Mouse (Mus musculus) heart, embryonic 13.5 days (tissue): ENCODE results near the gene Tesc. TPM values are rescaled to one million over a fixed set of nuclear protein-coding genes. Genes with fewer than 3 reads are reported as not detected.

Experiments
- ATAC-seq: fragments of 200-750 bp; cut with Nextera tagmentation; 2 replicates; pipeline ENCODE4 v1.8.0; 2017; ENCODE audit warnings: moderate TSS enrichment; ENCODE audit not compliant: insufficient number of reproducible peaks, low FRiP score, low TSS enrichment; ENCODE audit errors: extremely low read depth
- H3K27ac ChIP-seq: fragments of 300-500 bp; sonication (generic); replicated peaks from 2 replicates; pipeline ENCODE4 v1.5.1; 2015; ENCODE audit warnings: moderate library complexity, mild to moderate bottlenecking, inconsistent platforms
- H3K27me3 ChIP-seq: fragments of 300-500 bp; sonication (generic); replicated peaks from 2 replicates; pipeline ENCODE4 v1.6.1; 2015; ENCODE audit warnings: mild to moderate bottlenecking, inconsistent platforms
- H3K36me3 ChIP-seq: fragments of 300-500 bp; sonication (generic); 2 replicates; pipeline ENCODE4 v1.6.1; 2015; ENCODE audit warnings: mild to moderate bottlenecking, inconsistent platforms
- H3K4me1 ChIP-seq: fragments of 300-500 bp; sonication (generic); 2 replicates; pipeline ENCODE4 v1.6.1; 2015; ENCODE audit warnings: inconsistent platforms
- H3K4me2 ChIP-seq: fragments of 300-500 bp; sonication (generic); 2 replicates; pipeline ENCODE4 v1.6.1; 2015; ENCODE audit warnings: inconsistent platforms, mild to moderate bottlenecking, moderate library complexity
- H3K4me3 ChIP-seq: fragments of 300-500 bp; sonication (generic); 2 replicates; pipeline ENCODE4 v1.5.1; 2015; ENCODE audit warnings: moderate library complexity, mild to moderate bottlenecking, inconsistent platforms
- H3K9ac ChIP-seq: fragments of 300-500 bp; sonication (generic); 2 replicates; pipeline ENCODE4 v1.6.1; 2015; ENCODE audit warnings: inconsistent platforms, mild to moderate bottlenecking, moderate library complexity
- H3K9me3 ChIP-seq: fragments of 300-500 bp; sonication (generic); 2 replicates; pipeline ENCODE4 v1.6.1; 2016; ENCODE audit warnings: inconsistent platforms
- WGBS: fragments of 180-500 bp; shearing (Covaris S2); methylation state at CpG from one replicate; pipeline ENCODE4 v1.1.7; 2015; ENCODE audit warnings: mixed read lengths; 5-methylcytosine and 5-hydroxymethylcytosine counted together
- polyA plus RNA-seq: library from polyadenylated mRNA; unstranded; fragments of >200 nt; fragmentation: Nextera tagmentation; extraction: Ambion mirVana; gene quantifications from 2 replicates; pipeline ENCODE4 v1.2.1, GENCODE M21; 2015

Gene Tesc
- polyA plus RNA-seq, 1 experiment from 2014 or later: 17.8 TPM

- H3K4me2 ChIP-seq: no peak overlapping the region
- no peaks in the 10 kb centered on the region for H3K9me3 ChIP-seq
- H3K36me3 ChIP-seq: peaks cover 100% of the 10 kb centered on the region
- H3K4me1 ChIP-seq: peaks cover 17% of the 10 kb centered on the region
- no peak for ATAC-seq
- H3K4me3 ChIP-seq: no peak overlapping the region
- H3K27ac ChIP-seq: no peak overlapping the region
- WGBS: 81% methylated on average over 6 of the region's 6 CpGs
- no peak overlapping the region for H3K9ac ChIP-seq
- H3K27me3 ChIP-seq: no peaks in the 10 kb centered on the region
Observed at GRCm38 (mm10) chr5:117995911-117996310, 31.6 kb upstream of the Tesc start.

- Histone ChIP-seq H3K9ac (0 out of 2 replicates have a peak overlapping the region, but pooled peaks have one; percentile 14), H3K4me3 (no peak overlapping the region), H3K4me2 (no peak overlapping the region), H3K4me1 (peaks cover 17% of the 10 kb centered on the region), H3K36me3 (peaks cover 100% of the 10 kb centered on the region), H3K9me3 (no peaks in the 10 kb centered on the region), H3K27me3 (no peaks in the 10 kb centered on the region), H3K27ac (no peak overlapping the region)
- ATAC-seq: no peak
- WGBS: 81% methylated on average over 6 of the region's 6 CpGs
Observed at GRCm38 (mm10) chr5:117996581-117996980, 31.0 kb upstream of the Tesc start.

- Histone ChIP-seq H3K27ac (no peak overlapping the region; the same call in 1 of the 2 replicates), H3K9ac (peak overlapping the region; percentile 1; the same call in 1 of the 2 replicates), H3K4me3 (no peak overlapping the region), H3K9me3 (no peaks in the 10 kb centered on the region), H3K36me3 (peaks cover 100% of the 10 kb centered on the region), H3K27me3 (no peaks in the 10 kb centered on the region), H3K4me2 (no peak overlapping the region), H3K4me1 (peaks cover 17% of the 10 kb centered on the region)
- WGBS: 21% methylated on average over 10 of the region's 10 CpGs
- no peak for ATAC-seq
Observed at GRCm38 (mm10) chr5:117997434-117997970, 30.0 kb upstream of the Tesc start.

GRCm38 (mm10) chr5:117999061-117999460 lies 28.5 kb upstream of the Tesc start:
- Histone ChIP-seq H3K27ac (no peak overlapping the region), H3K9me3 (no peaks in the 10 kb centered on the region), H3K36me3 (peaks cover 100% of the 10 kb centered on the region), H3K4me3 (no peak overlapping the region), H3K4me2 (no peak overlapping the region), H3K27me3 (no peaks in the 10 kb centered on the region), H3K9ac (no peak overlapping the region), H3K4me1 (peaks cover 17% of the 10 kb centered on the region)
- no peak for ATAC-seq
- 81% methylated on average over 7 of the region's 7 CpGs for WGBS

- Histone ChIP-seq H3K9ac (no peak overlapping the region), H3K4me2 (no peak overlapping the region), H3K4me1 (peaks cover 17% of the 10 kb centered on the region), H3K27ac (no peak overlapping the region), H3K9me3 (no peaks in the 10 kb centered on the region), H3K36me3 (peaks cover 100% of the 10 kb centered on the region), H3K4me3 (no peak overlapping the region), H3K27me3 (no peaks in the 10 kb centered on the region)
- no peak for ATAC-seq
- 82% methylated on average over 11 of the region's 11 CpGs for WGBS
Observed at GRCm38 (mm10) chr5:117999584-117999983, 28.0 kb upstream of the Tesc start.

GRCm38 (mm10) chr5:118002059-118002458 lies 25.5 kb upstream of the Tesc start:
- Histone ChIP-seq H3K4me3 (no peak overlapping the region), H3K4me2 (no peak overlapping the region), H3K9me3 (no peaks in the 10 kb centered on the region), H3K4me1 (peaks cover 12% of the 10 kb centered on the region), H3K36me3 (peaks cover 96% of the 10 kb centered on the region), H3K27ac (no peak overlapping the region), H3K27me3 (no peaks in the 10 kb centered on the region), H3K9ac (no peak overlapping the region)
- no peak for ATAC-seq
- 34% methylated on average over 9 of the region's 9 CpGs for whole genome bisulfite sequencing

GRCm38 (mm10) chr5:118004619-118005018 lies 22.9 kb upstream of the Tesc start:
- no peaks in the 10 kb centered on the region for H3K4me1 ChIP-seq
- no peaks in the 10 kb centered on the region for H3K9me3 ChIP-seq
- no peak overlapping the region for H3K27ac ChIP-seq
- no peak overlapping the region for H3K4me3 ChIP-seq
- 75% methylated on average over 8 of the region's 8 CpGs for WGBS
- ATAC-seq: no peak
- no peaks in the 10 kb centered on the region for H3K27me3 ChIP-seq
- peaks cover 96% of the 10 kb centered on the region for H3K36me3 ChIP-seq
- no peak overlapping the region for H3K9ac ChIP-seq
- no peak overlapping the region for H3K4me2 ChIP-seq

GRCm38 (mm10) chr5:118005728-118006127 lies 21.8 kb upstream of the Tesc start:
- no peak overlapping the region for H3K4me3 ChIP-seq
- H3K4me1 ChIP-seq: no peaks in the 10 kb centered on the region
- H3K36me3 ChIP-seq: peaks cover 92% of the 10 kb centered on the region
- H3K4me2 ChIP-seq: no peak overlapping the region
- ATAC-seq: no peak
- no peaks in the 10 kb centered on the region for H3K9me3 ChIP-seq
- H3K27me3 ChIP-seq: no peaks in the 10 kb centered on the region
- H3K27ac ChIP-seq: no peak overlapping the region
- WGBS: 80% methylated on average over 1 of the region's 1 CpGs
- H3K9ac ChIP-seq: no peak overlapping the region

- Histone ChIP-seq H3K4me3 (no peak overlapping the region), H3K27ac (no peak overlapping the region), H3K9ac (no peak overlapping the region), H3K4me1 (peaks cover 7% of the 10 kb centered on the region), H3K9me3 (no peaks in the 10 kb centered on the region), H3K36me3 (peaks cover 69% of the 10 kb centered on the region), H3K4me2 (no peak overlapping the region), H3K27me3 (no peaks in the 10 kb centered on the region)
- 86% methylated on average over 13 of the region's 13 CpGs for WGBS
- no peak for ATAC-seq
Observed at GRCm38 (mm10) chr5:118008344-118008743, 19.2 kb upstream of the Tesc start.

GRCm38 (mm10) chr5:118010872-118011271 lies 16.7 kb upstream of the Tesc start:
- no peak for ATAC-seq
- Histone ChIP-seq H3K9me3 (no peaks in the 10 kb centered on the region), H3K4me1 (peaks cover 16% of the 10 kb centered on the region), H3K27me3 (peaks cover 10% of the 10 kb centered on the region), H3K36me3 (peaks cover 48% of the 10 kb centered on the region), H3K9ac (no peak overlapping the region), H3K4me2 (no peak overlapping the region), H3K27ac (no peak overlapping the region), H3K4me3 (no peak overlapping the region)
- WGBS: 75% methylated on average over 7 of the region's 7 CpGs

- no peak overlapping the region for H3K4me2 ChIP-seq
- H3K9ac ChIP-seq: no peak overlapping the region
- no peak overlapping the region for H3K27ac ChIP-seq
- ATAC-seq: no peak
- H3K27me3 ChIP-seq: peaks cover 11% of the 10 kb centered on the region
- H3K4me1 ChIP-seq: peaks cover 16% of the 10 kb centered on the region
- H3K4me3 ChIP-seq: no peak overlapping the region
- 64% methylated on average over 7 of the region's 7 CpGs for WGBS
- H3K36me3 ChIP-seq: peaks cover 39% of the 10 kb centered on the region
- H3K9me3 ChIP-seq: no peaks in the 10 kb centered on the region
Observed at GRCm38 (mm10) chr5:118011796-118012195, 15.7 kb upstream of the Tesc start.

GRCm38 (mm10) chr5:118015028-118015427 lies 12.5 kb upstream of the Tesc start:
- 19% methylated on average over 12 of the region's 12 CpGs for WGBS
- peaks cover 16% of the 10 kb centered on the region for H3K4me1 ChIP-seq
- H3K27ac ChIP-seq: no peak overlapping the region
- no peak for ATAC-seq
- no peak overlapping the region for H3K4me2 ChIP-seq
- H3K36me3 ChIP-seq: peaks cover 9% of the 10 kb centered on the region; the same call in 1 of the 2 replicates
- H3K9me3 ChIP-seq: no peaks in the 10 kb centered on the region
- no peak overlapping the region for H3K4me3 ChIP-seq
- H3K27me3 ChIP-seq: peaks cover 25% of the 10 kb centered on the region
- no peak overlapping the region for H3K9ac ChIP-seq
